Mouse (Mus musculus): ENCODE results near the gene C130032M10Rik.

C130032M10Rik gene

DNA sequence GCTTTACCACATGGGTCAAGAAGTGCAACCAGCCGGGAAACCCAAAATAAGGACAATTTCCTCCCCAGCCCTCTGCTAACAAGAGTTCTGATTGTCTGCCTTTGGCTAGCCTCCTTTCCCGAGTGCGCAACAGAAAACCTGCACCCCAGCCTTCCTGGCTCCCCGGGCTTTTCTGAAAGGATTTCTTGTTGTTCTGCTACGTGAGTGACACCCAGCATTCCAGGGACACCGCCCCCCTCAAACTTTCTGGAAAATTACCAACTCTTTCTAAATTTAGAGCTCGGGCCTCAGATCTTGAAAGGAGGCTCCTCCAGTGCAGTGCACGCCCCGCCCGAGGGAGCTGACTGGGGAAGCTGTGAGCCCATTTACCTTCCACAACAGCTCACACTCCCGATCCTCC lies at the start of gene C130032M10Rik:
TSS of gene C130032M10Rik (plus strand) at position 334 of the 400 bp plus-strand sequence.
- no peak for DNase-seq (ENCODE audit: low spot score in 2 of 2)

DNA sequence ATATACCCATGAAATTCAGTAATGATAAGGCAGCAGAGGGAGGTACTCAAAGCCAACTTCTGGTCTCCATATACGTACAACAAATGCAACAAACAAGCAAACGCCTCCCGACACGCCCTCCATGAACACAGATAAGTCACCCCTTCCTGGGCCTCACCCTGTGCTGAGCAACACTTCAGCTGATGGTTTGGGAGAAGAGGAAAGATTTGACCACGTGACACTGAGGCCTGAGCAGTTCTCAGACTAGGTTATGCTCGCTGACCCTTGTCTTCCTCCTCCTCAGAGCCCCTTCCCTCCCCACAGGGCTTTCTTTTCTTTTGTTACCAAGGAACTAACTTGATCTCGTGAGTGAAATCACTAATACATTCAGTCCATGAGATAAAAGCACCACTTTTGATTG lies 48.6 kb upstream of the C130032M10Rik start:
- DNase-seq (ENCODE audit: low spot score in 2 of 2): no peak

DNA sequence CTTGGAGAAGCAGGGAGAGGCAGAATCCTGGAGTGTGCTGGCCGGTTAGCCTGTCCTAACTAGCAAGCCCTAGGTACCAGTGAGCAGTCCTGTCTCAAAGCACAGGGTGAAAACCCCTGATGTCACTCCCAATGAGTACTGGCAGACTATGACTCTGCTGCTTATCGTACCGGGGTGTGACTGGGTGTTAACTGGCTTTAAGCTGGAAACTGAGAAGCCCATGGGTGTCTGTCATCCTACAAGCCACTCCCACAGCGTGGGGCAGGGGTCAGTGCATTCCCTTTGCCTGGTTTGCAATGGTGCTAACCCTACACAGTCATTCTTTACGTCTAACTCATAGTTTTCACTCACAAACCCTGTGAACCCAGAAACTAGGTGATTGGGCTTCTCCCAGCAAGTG lies 47.3 kb upstream of the C130032M10Rik start:
- no peak for DNase-seq (ENCODE audit: low spot score in 2 of 2)

DNA sequence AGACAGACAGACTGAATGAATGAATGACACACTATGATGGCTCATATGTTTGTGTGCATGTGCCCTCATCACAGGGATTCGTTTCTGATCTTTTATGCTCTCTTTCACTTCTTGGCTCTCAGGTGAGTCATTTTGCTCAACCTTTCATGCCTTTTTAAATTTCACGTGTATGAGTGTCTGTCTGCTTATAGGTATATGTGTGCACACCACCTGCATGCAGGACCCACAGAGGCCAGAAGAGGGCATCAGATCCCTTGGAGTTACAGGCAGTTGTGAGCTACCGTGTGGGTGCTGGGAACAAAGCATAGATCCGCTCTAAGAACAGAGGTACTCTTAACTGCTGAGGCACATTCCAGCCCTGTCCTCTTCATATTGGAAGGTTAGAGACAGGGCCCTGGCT lies 46.8 kb upstream of the C130032M10Rik start:
- DNase-seq (ENCODE audit: low spot score in 2 of 2): no peak

DNA sequence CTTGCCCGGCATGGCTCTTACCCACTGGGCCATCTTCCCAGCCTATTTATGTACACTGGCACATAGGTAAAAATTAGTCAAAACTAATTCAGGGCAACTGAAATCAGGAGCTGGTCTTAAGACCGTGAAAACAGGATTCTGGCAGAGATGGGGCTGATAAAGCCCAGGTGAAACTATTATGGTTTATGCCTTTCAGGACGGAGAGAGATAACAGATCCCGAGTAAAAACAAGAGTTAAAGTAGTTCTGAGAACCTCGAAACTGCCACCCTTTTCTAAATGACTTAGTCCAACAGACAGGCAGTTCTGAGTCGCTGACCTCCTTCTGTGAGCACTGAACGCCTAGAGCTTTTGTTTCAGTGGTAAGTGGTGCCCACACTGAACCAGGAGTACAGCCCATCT lies 43.6 kb upstream of the C130032M10Rik start:
- no peak for DNase-seq (ENCODE audit: low spot score in 2 of 2)

DNA sequence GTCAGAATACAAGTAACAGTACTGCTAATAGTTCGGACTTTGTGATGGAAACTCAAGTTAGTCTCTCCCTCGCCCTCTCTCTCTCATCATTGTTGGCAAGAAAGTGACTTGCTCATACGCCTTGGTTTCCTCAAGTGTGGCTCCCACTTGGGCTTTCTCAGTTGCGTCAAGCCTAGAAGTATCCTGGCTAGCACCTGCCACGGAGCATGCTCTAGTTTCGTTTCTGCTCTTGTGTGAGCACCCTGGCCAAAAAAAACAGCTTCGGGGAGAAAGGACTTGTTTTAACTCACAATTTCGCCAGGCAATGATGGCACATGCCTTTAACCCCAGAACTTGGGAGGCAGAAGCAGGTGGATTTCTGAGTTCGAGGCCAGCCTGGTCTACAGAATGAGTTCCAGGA lies 38.5 kb upstream of the C130032M10Rik start:
- no peak for DNase-seq (ENCODE audit: low spot score in 2 of 2)

DNA sequence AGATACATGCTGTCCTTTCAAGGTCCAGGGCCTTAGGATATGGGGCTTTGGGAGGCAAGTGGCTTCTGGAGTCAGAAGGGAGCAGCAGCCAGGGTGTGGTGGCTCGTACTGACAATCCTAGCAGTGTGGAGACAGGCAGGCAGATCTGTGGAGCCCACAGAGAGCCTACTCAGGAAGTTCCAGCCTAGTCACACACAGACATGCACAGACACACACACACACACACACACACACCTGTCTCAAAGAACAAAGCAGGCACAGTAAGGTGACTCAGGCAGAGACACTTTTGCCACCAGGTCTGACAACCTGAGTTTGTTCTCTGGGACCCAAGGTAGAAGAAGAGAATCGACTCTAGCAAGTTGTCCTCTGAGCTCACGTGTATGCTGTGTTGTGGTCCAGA lies 34.6 kb upstream of the C130032M10Rik start:
- DNase-seq (ENCODE audit: low spot score in 2 of 2): no peak

DNA sequence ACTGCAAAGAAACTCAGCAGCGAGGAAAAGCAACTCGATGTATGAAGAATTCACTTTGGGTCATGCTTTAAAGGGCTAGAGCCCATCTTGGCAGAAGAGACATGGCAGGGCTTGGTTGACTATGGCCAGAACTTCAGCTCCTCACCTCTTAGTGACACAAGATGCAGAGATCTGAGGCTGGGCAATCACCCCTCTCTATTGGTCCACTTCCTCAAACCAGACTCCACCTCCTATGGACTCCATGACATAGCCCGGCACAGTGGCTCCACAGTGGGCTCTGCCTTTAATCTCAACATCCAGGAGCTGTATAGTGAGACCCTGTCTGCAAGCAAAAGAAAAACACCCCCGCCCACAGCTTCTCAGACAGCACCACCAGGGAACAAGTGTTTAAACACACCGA lies 30.7 kb upstream of the C130032M10Rik start:
- DNase-seq (ENCODE audit: low spot score in 2 of 2): no peak

DNA sequence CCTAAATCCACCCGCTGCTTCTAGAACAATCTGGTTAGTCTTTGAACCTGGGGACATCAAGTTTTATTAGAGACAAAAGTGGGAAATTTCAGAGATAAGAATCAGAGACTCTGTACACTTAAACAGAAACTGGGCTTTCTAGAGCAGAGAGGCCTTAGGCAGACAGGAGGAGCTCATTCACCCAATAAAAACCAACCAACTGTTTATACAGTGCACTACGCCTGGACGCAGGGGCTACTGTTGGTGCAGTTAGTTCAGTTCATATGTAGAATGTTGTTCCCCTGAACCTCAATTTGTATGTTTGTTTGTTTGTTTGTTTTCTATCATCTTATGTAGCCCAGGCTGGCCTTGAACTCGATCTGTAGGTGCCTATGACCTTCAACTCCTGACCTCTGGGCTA lies 28.7 kb upstream of the C130032M10Rik start:
- DNase-seq (ENCODE audit: low spot score in 2 of 2): no peak

DNA sequence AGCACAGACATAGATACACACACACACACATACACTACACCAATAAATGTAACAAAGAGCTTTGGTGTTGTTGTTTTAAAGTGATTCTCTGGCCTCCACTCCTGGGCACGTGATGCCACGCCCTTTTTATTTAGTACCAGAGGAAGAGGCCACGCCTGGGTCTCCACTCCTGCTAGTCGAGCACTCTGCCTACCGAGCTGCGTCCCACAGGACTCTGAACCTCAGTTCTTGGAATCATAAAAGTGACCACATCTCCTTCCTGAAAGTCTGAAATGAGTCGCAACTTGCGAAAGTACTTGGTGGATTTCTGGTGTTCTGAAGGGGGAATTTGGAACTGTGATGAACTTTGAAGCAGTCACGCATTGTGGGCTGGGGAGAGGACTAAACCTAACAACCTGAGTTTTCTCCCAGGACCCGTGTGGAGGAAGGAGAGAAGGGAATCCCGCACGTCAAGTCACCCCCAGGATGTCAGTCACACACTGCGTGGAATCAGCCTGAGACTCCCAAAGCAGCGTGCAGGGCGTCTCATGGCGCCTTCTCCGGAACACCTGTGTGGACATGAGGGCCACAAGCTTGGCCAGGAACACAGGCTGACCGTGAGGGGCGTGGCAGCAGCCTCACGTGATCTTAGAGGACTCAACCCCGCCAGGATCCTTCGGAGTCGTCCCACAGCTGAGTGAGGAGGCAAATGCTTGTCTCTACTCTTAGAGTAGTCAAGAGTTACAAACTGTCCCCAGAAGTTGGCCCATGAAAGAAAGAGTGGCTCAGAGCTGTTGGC lies 27.8 kb upstream of the C130032M10Rik start:
- DNase-seq (ENCODE audit: low spot score in 2 of 2): no peak

DNA sequence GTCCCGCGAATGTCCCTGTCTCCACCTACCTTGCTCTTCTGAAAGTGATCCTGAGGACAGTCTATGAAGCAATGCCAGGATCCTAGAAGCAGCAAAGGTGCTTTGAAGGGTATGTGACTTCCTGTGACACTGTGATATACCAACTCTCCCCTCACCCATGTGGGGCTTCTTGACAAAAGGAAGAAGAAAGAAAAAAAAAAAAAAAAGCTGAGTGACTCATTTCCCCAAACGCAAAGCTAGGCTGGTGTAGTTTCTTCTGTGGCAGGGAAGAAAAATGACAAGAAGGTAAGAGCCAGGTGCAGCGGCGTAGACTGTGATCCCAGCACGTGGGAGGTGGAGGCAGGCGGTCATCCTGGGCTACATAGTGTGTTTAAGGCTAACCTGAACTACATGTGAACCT lies 19.0 kb upstream of the C130032M10Rik start:
- no peak for DNase-seq (ENCODE audit: low spot score in 2 of 2)

DNA sequence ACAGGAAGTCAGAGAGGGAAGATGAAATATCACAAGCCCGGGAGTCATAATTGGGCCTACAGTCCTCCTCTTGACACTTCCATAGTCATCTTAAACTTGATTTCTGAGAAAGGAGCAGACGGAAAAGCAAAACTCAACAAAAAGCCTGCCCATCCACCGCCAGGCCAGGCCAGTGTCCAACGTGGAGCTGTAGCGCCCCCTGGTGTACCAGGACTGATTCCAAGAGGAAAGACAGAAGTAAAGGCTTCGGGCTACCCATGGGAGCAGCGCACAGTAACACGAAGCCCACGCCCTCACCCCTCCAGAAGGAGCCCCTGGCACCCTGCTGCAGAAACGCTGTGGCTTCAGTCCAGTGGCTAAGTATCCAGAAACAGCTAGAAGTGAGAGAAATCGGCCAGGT lies 17.3 kb upstream of the C130032M10Rik start:
- DNase-seq (ENCODE audit: low spot score in 2 of 2): peak; percentile 8 to 59

DNA sequence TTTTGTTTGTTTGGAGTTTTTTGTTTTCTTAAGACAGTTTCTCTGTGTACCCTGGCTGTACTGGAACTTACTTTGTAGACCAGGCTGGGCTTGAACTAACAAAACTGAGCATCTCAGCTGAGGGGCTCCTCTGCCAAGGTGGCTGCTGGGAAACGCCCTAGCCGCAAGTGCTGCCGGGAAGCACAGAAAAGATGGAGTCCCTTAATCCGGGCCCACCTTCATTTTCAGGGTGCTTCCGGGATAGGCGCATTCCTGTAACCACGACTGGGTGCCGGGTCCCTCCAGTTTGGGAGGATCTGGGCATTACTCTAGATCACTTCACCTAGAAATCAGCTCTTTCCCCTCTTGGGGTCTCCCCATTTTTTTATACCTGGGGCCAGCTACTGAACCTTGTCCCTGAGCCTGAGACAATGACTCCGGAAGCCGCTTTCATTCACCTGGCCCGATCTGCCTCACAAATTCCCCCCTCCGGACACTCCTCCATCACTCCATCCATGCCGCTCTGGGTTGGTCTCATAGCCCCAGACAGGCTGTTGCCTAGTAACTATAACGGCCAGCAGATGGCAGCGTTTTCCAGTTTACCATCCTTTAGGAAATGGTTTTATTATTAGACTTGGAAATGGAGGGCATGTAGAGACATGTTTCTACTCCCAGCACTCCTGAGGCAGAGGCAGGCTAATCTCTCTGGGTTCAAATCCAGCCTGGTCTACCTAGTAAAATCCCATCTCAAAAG lies 15.5 kb upstream of the C130032M10Rik start:
- DNase-seq (ENCODE audit: low spot score in 2 of 2): peak; percentile 7 to 13

DNA sequence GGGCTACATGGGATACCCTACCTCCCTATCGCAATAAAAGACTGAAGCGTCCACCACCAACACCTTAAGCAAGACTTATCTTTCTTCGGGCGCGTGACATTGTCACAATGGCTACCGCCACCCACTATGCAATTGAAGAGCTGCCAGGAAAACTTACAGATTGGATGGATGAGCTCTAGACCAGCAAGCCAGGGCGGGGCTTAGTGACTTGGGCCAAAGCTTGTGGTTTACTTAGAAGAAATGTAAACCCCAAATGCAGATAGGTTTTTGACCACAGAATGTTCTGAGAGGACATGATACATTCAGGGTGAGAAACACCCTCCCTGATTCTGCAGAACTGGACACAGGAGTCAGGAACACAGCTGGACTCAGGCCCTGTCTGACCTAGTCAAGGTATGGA lies 14.4 kb upstream of the C130032M10Rik start:
- no peak for DNase-seq (ENCODE audit: low spot score in 2 of 2)

DNA sequence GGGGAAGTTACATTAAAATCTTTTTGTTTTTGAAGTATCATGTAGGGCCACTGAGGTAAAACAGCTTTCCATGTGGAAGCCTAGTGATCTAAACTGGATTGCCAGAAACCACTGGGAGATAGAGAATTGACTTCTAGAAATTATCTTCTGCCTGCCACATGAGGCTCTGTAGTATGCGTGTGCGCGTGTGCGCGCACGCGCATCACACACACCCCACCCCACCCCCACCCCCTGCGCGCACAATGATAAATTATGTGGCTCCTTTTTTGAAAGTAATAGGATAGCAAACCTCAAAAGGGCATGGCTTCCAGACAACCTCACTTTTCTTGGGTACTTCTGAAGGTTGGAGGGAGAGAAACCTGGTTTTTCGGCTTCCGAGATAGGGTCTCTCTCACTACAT lies 13.6 kb upstream of the C130032M10Rik start:
- DNase-seq (ENCODE audit: low spot score in 2 of 2): no peak

DNA sequence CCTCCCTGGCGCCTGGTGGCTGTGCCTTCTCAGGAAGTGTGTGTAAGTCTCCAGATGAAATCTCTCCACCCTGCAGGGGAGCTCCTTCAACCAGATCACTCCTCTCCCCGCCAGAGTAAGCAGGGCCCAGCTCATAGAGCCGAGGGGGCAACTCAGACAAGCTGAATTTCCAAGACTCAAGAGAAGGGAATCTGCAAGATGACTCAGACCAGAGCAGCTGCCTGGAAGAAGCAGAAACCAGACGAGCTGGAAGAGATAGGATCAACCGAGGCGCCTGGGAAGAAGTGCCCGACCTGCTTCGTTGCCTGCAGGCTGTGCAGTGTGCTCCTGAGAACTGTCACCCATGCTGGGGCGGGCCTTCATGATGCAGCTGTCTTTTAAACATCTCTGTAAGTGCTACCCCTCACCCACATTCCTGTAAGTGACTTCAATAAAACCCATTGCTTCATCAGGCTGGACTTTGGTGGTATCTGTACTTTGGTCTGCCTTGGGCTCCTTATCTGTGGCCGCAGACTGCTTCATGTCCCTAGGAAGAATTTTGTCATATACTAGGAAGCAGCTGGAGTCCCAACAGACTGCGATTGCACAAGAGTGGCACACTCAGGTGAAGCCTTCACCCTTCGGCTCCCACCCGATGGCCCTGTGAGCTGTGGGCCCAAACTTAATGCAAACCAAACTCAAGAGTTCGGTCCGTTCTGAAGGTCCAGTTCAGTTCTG lies 12.6 kb upstream of the C130032M10Rik start:
- DNase-seq (ENCODE audit: low spot score in 2 of 2): no peak

DNA sequence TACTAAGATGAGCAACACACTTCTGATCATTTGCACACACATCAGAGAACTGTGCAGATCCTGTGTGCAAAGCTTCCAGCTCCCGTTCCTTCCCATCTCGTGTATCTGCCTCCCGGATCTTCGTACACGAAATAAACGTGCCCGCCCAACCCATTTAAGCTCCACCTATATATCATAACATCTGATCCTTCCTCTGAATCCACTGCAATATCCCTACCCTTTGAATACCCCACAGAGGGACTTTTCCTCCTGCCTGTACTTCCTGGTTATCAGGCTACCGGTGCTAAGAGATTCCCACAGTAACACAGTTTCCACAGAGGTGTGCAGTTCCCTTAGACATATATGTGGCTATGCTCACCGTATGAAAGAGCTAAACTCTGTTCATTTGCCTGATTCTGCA lies 10.7 kb upstream of the C130032M10Rik start, which contains the start of gene Ccr4:
TSS of gene Ccr4 (minus strand) at position 101 of the 400 bp plus-strand sequence.
- no peak for DNase-seq (ENCODE audit: low spot score in 2 of 2)

DNA sequence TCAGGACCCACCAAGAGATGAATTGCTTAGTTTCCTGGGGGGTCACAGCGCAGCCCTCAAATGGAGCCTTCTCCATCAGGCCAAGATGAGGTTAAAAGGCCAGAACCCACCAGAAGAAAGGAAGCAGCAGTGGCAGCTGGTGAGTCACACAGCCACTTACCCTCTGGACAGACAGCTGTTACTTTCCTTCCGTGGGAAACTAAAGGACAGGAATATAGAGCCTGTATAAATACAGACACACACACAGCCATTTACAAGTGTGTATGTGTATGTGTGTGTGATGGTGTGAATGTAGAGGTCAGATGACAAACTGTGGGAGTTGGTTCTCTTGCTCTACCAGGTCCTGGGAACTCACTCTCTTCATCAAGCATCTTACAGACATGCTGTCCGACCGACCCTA lies 8.9 kb upstream of the C130032M10Rik start:
- no peak for DNase-seq (ENCODE audit: low spot score in 2 of 2)

DNA sequence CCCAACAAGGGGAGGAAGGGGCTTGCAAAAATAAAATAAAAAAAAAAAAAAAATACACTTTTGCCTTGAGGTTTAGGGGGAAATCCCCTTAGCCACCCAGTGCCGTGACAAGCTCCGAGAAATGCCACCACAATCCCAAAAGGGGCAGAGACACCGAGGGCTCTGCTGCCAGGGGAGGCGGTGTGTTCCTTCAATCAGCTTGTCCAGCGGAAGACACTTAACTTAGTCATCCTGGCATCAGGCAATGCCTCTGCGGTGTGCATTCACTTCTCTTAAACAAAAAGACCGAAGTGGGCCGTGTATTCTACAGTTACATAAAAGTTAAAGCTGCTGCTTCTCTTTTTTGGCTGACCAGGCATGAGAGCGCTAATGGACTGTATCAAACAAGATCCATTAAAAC lies 8.1 kb upstream of the C130032M10Rik start:
- no peak for DNase-seq (ENCODE audit: low spot score in 2 of 2)

DNA sequence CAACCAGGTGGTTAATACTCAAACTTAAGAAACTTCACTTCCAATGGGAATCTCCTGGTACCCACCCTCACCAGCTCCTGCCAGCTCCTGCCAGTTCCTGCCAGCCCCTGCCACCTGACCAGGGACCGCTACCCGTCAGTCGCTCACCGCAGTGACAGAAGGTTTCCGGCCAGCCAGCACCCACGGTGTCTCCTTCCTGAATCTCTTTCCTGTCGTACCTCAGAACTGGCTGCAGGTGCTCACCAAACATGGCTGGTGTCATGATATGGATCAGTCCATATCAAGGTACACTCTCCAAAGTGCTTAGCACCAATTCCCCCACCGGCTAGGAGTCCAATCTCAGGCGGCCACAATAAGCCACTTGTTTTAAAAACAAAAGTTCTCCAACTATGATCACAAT lies 5.7 kb upstream of the C130032M10Rik start:
- no peak for DNase-seq (ENCODE audit: low spot score in 2 of 2)

DNA sequence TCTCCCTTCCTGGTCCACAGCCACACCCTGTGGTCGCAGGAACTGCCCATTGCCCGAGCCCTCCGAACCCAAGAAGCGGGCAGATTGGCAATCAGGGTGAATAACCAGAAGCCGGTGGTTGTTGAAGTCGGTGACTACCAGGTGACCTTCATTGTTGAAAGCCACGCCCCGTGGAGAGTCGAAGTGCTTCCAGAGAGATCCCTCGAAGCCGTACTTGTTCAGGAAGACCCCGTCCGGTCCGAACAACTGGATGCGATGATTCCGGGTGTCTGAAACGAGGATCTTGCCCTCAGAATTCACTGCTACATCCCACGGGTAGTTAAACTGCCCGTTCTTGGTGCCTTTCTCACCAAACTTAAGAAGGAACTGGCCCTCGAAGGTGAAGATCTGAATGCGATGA lies 2.7 kb upstream of the C130032M10Rik start:
- no peak for DNase-seq (ENCODE audit: low spot score in 2 of 2)

DNA sequence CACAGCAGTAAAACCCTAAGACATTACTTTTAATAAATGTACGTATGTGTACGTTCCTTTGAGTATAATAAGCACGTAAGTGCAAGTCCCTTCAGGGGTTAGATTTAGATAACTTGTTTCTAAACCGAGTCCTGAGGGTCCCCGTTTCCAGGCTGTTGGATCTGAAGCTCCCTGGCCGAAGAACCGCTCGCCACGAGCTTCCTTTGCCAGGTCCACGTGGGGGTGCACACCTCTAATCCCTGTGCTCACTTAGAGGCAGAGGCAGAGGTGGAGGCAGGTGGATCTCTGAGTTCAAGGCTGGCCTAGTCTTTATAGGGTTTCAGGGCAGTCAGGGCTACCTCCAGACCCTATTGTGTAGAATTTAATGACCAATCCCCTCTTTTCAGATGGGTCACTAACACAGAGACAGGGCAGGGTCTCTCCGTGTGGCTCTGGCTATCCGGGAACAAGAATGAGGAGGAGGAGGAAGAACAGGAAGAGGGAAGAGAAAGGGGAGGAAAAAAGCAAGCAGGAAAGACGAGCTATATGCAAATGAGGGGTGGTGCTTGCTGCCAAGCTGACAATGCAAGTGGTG lies 2.5 kb downstream of the C130032M10Rik start:
- DNase-seq (ENCODE audit: low spot score in 2 of 2): no peak
